Mouse (Mus musculus) hindbrain, embryonic 15.5 days (tissue): ENCODE measurements around the gene Hist1h3d. TPM values are rescaled to one million over a fixed set of nuclear protein-coding genes. Genes with fewer than 3 reads are reported as not detected.
A peak's percentile ranks its signal among the peaks of the same experiment; 100 is the strongest.
"Not testable (repeated sequence)": the region's sequence is repeated elsewhere in the genome, so short reads cannot be mapped to it uniquely, and the experiment has no call there.

Source experiments
- ATAC-seq: fragments of 200-750 bp; cut with Nextera tagmentation; 2 replicates; pipeline ENCODE4 v1.8.0; 2017; ENCODE audit warnings: low read depth, moderate number of reproducible peaks, moderate TSS enrichment; ENCODE audit not compliant: low FRiP score
- H3K27ac ChIP-seq: fragments of 300-500 bp; sonication (generic); replicated peaks from 2 replicates; pipeline ENCODE4 v1.5.1; 2015; ENCODE audit warnings: mild to moderate bottlenecking, inconsistent platforms
- H3K27me3 ChIP-seq: fragments of 300-500 bp; sonication (generic); 2 replicates; pipeline ENCODE4 v1.6.1; 2015; ENCODE audit warnings: control low read depth, inconsistent platforms
- H3K36me3 ChIP-seq: fragments of 300-500 bp; sonication (generic); 2 replicates; pipeline ENCODE4 v1.6.1; 2015; ENCODE audit warnings: control low read depth, inconsistent platforms
- H3K4me1 ChIP-seq: fragments of 300-500 bp; sonication (generic); replicated peaks from 2 replicates; pipeline ENCODE4 v1.6.1; 2015; ENCODE audit warnings: control low read depth, inconsistent platforms
- H3K4me2 ChIP-seq: fragments of 300-500 bp; sonication (generic); 2 replicates; pipeline ENCODE4 v1.6.1; 2015; ENCODE audit warnings: moderate library complexity, mild to moderate bottlenecking, inconsistent platforms
- H3K4me3 ChIP-seq: fragments of 300-500 bp; sonication (generic); 2 replicates; pipeline ENCODE4 v1.5.1; 2015; ENCODE audit warnings: mild to moderate bottlenecking, inconsistent platforms
- H3K9ac ChIP-seq: fragments of 300-500 bp; sonication (generic); 2 replicates; pipeline ENCODE4 v1.6.1; 2015; ENCODE audit warnings: inconsistent platforms
- H3K9me3 ChIP-seq: fragments of 300-500 bp; sonication (generic); 2 replicates; pipeline ENCODE4 v1.6.1; 2016; ENCODE audit warnings: control low read depth, inconsistent platforms
- WGBS: fragments of 180-500 bp; shearing (Covaris S2); methylation state at CpG from one replicate; pipeline ENCODE4 v1.1.7; 2015; 5-methylcytosine and 5-hydroxymethylcytosine counted together
- polyA plus RNA-seq: library from polyadenylated mRNA; unstranded; fragments of >200 nt; fragmentation: Nextera tagmentation; extraction: Ambion mirVana; gene quantifications from 2 replicates; pipeline ENCODE4 v1.2.1, GENCODE M21; 2015

The Hist1h3d gene
- polyA plus RNA-seq, 1 experiment from 2014 or later, result 1.2 TPM

- peaks cover 32% of the 10 kb centered on the region for H3K4me1 ChIP-seq
- H3K9ac ChIP-seq, result no peak overlapping the region
Observed at GRCm38 (mm10) chr13:23556906-23557305, 18.7 kb upstream of the Hist1h3d start.

GRCm38 (mm10) chr13:23560699-23561098, 14.9 kb upstream of the Hist1h3d start:
- H3K27me3 ChIP-seq, H3K9me3 ChIP-seq, ATAC-seq, H3K4me3 ChIP-seq, H3K9ac ChIP-seq, H3K27ac ChIP-seq, H3K36me3 ChIP-seq: not testable (repeated sequence)
- WGBS, result 24% methylated on average over 2 of the region's 2 CpGs
- 0 out of 2 replicates have a peak overlapping the region, but pooled peaks have one; percentile 4 for H3K4me2 ChIP-seq
- H3K4me1 ChIP-seq, result peaks cover 17% of the 10 kb centered on the region

More at GRCm38 (mm10) chr13:23556906-23557305, 18.7 kb upstream of the Hist1h3d start:
- WGBS, result 75% methylated on average over 3 of the region's 3 CpGs
- Histone ChIP-seq H3K27ac (0 out of 2 replicates have a peak overlapping the region, but pooled peaks have one; percentile 11), H3K36me3 (no peaks in the 10 kb centered on the region), H3K4me2 (0 out of 2 replicates have a peak overlapping the region, but pooled peaks have one; percentile 100), H3K27me3 (no peaks in the 10 kb centered on the region), H3K4me3 (no peak overlapping the region), H3K9me3 (no peaks in the 10 kb centered on the region)
- no peak for ATAC-seq

- H3K27me3 ChIP-seq, H3K9me3 ChIP-seq, H3K36me3 ChIP-seq, ATAC-seq: not testable (repeated sequence)
- H3K4me2 ChIP-seq, result peak overlapping the region; percentile 78
- H3K4me3 ChIP-seq, result peak overlapping the region; percentile 49
- 0% methylated on average over 2 of the region's 5 CpGs for WGBS
- peak overlapping the region; percentile 97 for H3K27ac ChIP-seq
- H3K9ac ChIP-seq, result peak overlapping the region; percentile 58; the same call in 1 of the 2 replicates
- peaks cover 11% of the 10 kb centered on the region for H3K4me1 ChIP-seq
Observed at GRCm38 (mm10) chr13:23561531-23561882, 14.1 kb upstream of the Hist1h3d start.

- not testable (repeated sequence) for H3K36me3 ChIP-seq, H3K9me3 ChIP-seq, H3K4me1 ChIP-seq, H3K27me3 ChIP-seq
- Histone ChIP-seq H3K4me2 (peak within 1 kb of the TSS; percentile 78), H3K9ac (peak within 1 kb of the TSS; percentile 58), H3K4me3 (peak within 1 kb of the TSS; percentile 49), H3K27ac (peak within 1 kb of the TSS; percentile 97)
- WGBS, result under 1% methylated on average over 53 of the region's 67 CpGs
- ATAC-seq, result peak; percentile 97
Observed at GRCm38 (mm10) chr13:23561883-23562659, 13.5 kb upstream of the Hist1h3d start, which contains the start of gene Hist1h3e. Gene Hist1h3e (minus strand): TSS chr13:23562369.

GRCm38 (mm10) chr13:23562699-23563462, 12.7 kb upstream of the Hist1h3d start:
- Histone ChIP-seq H3K4me3 (peak overlapping the region; percentile 49), H3K9ac (peak overlapping the region; percentile 58), H3K9me3 (no peaks in the 10 kb centered on the region), H3K4me2 (peak overlapping the region; percentile 78), H3K36me3 (no peaks in the 10 kb centered on the region), H3K27ac (peak overlapping the region; percentile 97), H3K4me1 (peaks cover 7% of the 10 kb centered on the region), H3K27me3 (no peaks in the 10 kb centered on the region)
- peak; percentile 68 for ATAC-seq
- 3% methylated on average over 18 of the region's 18 CpGs for WGBS

- WGBS, result 84% methylated on average over 2 of the region's 2 CpGs
- ATAC-seq, result no peak
- Histone ChIP-seq H3K27me3 (no peaks in the 10 kb centered on the region), H3K9ac (no peak overlapping the region), H3K4me3 (no peak overlapping the region), H3K9me3 (no peaks in the 10 kb centered on the region), H3K36me3 (no peaks in the 10 kb centered on the region), H3K4me1 (peaks cover 8% of the 10 kb centered on the region), H3K4me2 (no peak overlapping the region), H3K27ac (no peak overlapping the region)
Observed at GRCm38 (mm10) chr13:23564482-23564881, 11.1 kb upstream of the Hist1h3d start.

GRCm38 (mm10) chr13:23570261-23571021, 5.1 kb upstream of the Hist1h3d start:
- Histone ChIP-seq H3K9ac (peak overlapping the region; percentile 49), H3K4me3 (peak overlapping the region; percentile 44), H3K4me1 (peaks cover 30% of the 10 kb centered on the region), H3K27ac (peak overlapping the region; percentile 96), H3K4me2 (peak overlapping the region; percentile 58)
- H3K36me3 ChIP-seq, H3K27me3 ChIP-seq, H3K9me3 ChIP-seq, ATAC-seq: not testable (repeated sequence)
- WGBS, result 1% methylated on average over 28 of the region's 41 CpGs

GRCm38 (mm10) chr13:23571022-23571503, 4.5 kb upstream of the Hist1h3d start, which contains the start of the genes Hist1h2ae and Hist1h2bg:
Gene Hist1h2ae (minus strand): TSS chr13:23571220.
Gene Hist1h2bg (plus strand): TSS chr13:23571396.
- Histone ChIP-seq H3K27me3 (no peaks in the 10 kb centered on the region), H3K27ac (peak within 1 kb of the TSS; percentile 96), H3K4me2 (peak within 1 kb of the TSS; percentile 58), H3K9me3 (no peaks in the 10 kb centered on the region), H3K9ac (peak within 1 kb of the TSS; percentile 50), H3K36me3 (no peaks in the 10 kb centered on the region), H3K4me1 (peaks cover 32% of the 10 kb centered on the region), H3K4me3 (peak within 1 kb of the TSS; percentile 44)
- peak; percentile 96 for ATAC-seq
- 0% methylated on average over 18 of the region's 18 CpGs for WGBS

- Histone ChIP-seq H3K9ac (peak overlapping the region; percentile 50), H3K4me3 (peak overlapping the region; percentile 44), H3K27ac (peak overlapping the region; percentile 96), H3K4me2 (peak overlapping the region; percentile 58), H3K4me1 (peaks cover 38% of the 10 kb centered on the region)
- WGBS, result under 1% methylated on average over 18 of the region's 34 CpGs
- ATAC-seq, H3K36me3 ChIP-seq, H3K27me3 ChIP-seq, H3K9me3 ChIP-seq: not testable (repeated sequence)
Observed at GRCm38 (mm10) chr13:23571504-23572217, 3.9 kb upstream of the Hist1h3d start.

- H3K9ac ChIP-seq, result peak overlapping the region; percentile 50
- H3K4me3 ChIP-seq, result peak overlapping the region; percentile 44
- 43% methylated on average over 2 of the region's 2 CpGs for WGBS
- no peak for ATAC-seq
- H3K4me2 ChIP-seq, result peak overlapping the region; percentile 58
- peaks cover 41% of the 10 kb centered on the region for H3K4me1 ChIP-seq
- H3K27ac ChIP-seq, result peak overlapping the region; percentile 96
- H3K9me3 ChIP-seq, result no peaks in the 10 kb centered on the region
- H3K36me3 ChIP-seq, result no peaks in the 10 kb centered on the region
- no peaks in the 10 kb centered on the region for H3K27me3 ChIP-seq
Observed at GRCm38 (mm10) chr13:23572218-23573033, 3.1 kb upstream of the Hist1h3d start.
